Mouse (Mus musculus): ENCODE data around the gene Mars2.

The Mars2 gene

GRCm38 (mm10) chr1:55223026-55223425 is 14.0 kb upstream of the Mars2 start:
- DNase-seq (ENCODE audit: low spot score): no peak

- DNase-seq (ENCODE audit: low spot score): no peak
Measured at GRCm38 (mm10) chr1:55224111-55224510, 12.9 kb upstream of the Mars2 start.

- DNase-seq (ENCODE audit: low spot score): no peak
Measured at GRCm38 (mm10) chr1:55225398-55225797, 11.6 kb upstream of the Mars2 start.

GRCm38 (mm10) chr1:55226011-55226857 is 10.7 kb upstream of the Mars2 start, which contains the start of gene Rftn2:
Rftn2 (minus strand) TSS chr1:55226782.
- no peak for DNase-seq (ENCODE audit: low spot score)

GRCm38 (mm10) chr1:55227376-55227775 is 9.6 kb upstream of the Mars2 start:
- no peak for DNase-seq (ENCODE audit: low spot score)

- DNase-seq (ENCODE audit: low spot score): no peak
Measured at GRCm38 (mm10) chr1:55228256-55228884, 8.6 kb upstream of the Mars2 start.

- no peak for DNase-seq (ENCODE audit: low spot score)
Measured at GRCm38 (mm10) chr1:55234910-55235520, 2.0 kb upstream of the Mars2 start.

- no peak for DNase-seq (ENCODE audit: low spot score)
Measured at GRCm38 (mm10) chr1:55236487-55236886, 490 bp upstream of the Mars2 start.

- DNase-seq (ENCODE audit: low spot score): no peak
Measured at GRCm38 (mm10) chr1:55237643-55238161, 725 bp downstream of the Mars2 start.

- DNase-seq (ENCODE audit: low spot score): no peak
Measured at GRCm38 (mm10) chr1:55238496-55238895, 1.5 kb downstream of the Mars2 start.

- DNase-seq (ENCODE audit: low spot score): no peak
Measured at GRCm38 (mm10) chr1:55239237-55239636, 2.3 kb downstream of the Mars2 start.

- no peak for DNase-seq (ENCODE audit: low spot score)
Measured at GRCm38 (mm10) chr1:55246374-55246773, 9.4 kb downstream of the Mars2 start.

GRCm38 (mm10) chr1:55264385-55264784 is 27.4 kb downstream of the Mars2 start:
- no peak for DNase-seq (ENCODE audit: low spot score)

- DNase-seq (ENCODE audit: low spot score): no peak
Measured at GRCm38 (mm10) chr1:55265447-55265846, 28.5 kb downstream of the Mars2 start.

- DNase-seq (ENCODE audit: low spot score): no peak
Measured at GRCm38 (mm10) chr1:55279081-55279480, 42.1 kb downstream of the Mars2 start.
